Mouse (Mus musculus) layer of hippocampus, adult 9-11 months (tissue): ENCODE results near the gene Sertad1.
A peak's percentile ranks its signal among the peaks of the same experiment; 100 is the strongest.

ENCODE experiments used
- DNase-seq: peaks from one replicate; pipeline ENCODE4 v3.0.0; 2022

Sertad1 gene

DNA sequence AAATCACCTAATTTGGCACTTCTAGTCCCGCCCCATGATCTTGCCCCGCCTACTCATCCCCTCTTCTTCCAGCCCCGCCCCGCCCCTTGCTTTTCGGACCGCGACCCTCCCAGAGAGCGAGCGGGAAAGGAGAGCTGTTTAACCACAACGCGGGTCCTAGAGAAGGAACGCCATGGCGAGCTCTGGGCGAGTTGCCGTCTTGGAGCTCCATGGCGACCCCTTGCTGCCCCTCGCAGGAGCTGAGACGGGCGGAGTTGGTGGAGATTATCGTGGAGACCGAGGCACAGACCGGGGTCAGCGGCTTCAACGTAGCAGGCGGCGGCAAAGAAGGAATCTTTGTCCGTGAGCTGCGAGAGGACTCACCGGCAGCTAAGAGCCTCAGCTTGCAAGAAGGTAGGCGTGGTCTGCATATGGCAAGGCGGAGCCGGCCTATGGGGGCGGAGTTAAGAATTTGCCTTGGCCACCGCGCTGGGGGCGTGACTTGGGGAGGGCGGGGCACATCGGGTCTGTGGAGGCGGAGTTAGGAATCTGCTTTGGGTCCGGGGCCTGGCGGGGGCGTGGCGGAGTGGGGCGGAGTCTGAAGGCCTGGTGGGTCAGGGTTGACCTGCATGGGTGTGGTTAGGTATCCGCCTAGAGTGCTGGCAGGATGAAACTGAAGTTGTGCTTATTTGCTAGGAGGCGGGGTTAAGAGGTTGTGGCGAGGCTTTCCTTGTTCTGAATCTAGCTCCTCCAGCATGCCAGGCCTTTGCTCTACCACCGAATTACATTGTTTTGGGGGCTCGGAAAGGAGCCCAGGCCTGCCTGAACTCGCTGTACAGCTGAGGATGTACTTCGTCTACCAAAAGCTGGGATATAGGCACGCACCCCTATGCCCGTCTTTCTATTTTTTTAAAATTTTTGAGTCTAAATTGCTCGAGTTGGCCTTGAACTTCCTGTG, 21.3 kb downstream of the Sertad1 start:
- peak; percentile 92 for DNase-seq

- peak; percentile 53 for DNase-seq
Observed at GRCm38 (mm10) chr7:27508648-27509005, 21.9 kb downstream of the Sertad1 start.

DNA sequence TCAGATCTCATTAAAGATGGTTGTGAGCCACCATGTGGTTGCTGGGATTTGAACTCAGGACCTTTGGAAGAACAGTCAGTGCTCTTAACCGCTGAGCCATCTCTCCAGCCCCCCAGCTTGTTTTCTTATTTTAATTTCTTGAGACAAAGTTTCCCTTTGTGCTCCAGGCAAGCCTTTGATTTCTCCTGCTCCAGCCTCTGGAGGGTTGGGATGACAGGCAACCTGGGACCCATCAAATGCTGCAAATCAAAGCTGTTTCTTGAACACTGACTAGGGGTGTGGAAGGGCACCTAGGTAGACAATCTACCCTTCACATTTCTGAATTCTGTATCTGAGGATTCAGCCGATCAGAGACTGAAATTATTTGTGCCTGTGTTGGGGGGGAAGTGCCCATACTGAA, 24.1 kb downstream of the Sertad1 start:
- no peak for DNase-seq

- DNase-seq, result no peak
Observed at GRCm38 (mm10) chr7:27514961-27515360, 28.3 kb downstream of the Sertad1 start.

DNA sequence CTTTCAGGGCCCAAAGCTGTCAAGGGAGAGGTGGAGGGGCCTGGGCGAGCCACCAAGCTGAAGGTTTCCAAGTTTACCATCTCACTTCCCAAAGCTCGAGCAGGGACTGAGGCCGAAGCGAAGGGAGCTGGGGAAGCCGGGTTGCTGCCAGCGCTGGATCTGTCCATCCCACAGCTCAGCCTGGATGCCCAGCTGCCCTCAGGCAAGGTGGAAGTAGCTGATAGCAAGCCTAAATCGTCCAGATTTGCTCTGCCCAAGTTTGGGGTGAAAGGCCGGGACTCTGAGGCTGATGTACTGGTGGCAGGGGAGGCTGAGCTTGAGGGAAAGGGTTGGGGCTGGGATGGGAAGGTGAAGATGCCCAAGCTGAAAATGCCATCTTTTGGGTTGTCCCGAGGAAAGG, 31.6 kb downstream of the Sertad1 start:
- DNase-seq, result no peak

DNA sequence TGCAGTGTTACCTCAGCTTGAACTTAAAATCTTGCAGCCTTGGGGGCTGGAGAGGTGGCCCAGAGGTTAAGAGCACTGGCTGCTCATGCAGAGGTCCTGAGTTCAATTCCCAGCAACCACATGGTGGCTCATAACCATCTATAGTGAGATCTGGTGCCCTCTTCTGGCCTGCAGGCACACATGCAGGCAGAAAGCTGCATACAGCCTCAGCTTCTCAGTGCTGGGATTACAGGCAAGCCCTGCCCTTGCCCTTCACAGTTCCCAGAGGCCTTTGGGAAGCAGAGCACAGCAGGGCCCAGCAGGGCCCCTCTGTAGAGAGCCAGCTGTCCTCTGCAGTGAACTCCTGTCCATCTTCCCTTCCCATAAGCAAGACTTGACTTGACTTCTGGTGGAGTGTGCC, 33.4 kb downstream of the Sertad1 start:
- no peak for DNase-seq

DNA sequence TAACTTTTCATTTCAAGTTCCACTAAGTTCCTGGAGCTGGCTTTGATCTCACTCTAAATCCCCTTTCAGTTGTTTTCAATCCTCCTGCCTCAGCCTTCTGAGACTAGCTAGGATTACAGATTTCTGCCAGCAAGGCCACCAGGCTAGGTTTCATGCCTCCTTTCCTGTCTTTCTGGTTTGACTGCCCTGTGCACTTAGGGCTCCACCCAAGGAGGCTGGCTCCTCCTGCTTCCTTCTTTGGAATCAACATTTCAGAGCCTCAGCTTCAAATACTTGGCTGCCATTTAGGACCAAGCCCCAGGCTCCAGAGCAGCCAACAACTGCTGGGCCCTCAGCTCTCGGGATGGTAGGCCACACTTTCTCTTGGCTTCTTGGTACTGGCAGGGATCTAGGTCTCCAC, 33.9 kb downstream of the Sertad1 start:
- no peak for DNase-seq

DNA sequence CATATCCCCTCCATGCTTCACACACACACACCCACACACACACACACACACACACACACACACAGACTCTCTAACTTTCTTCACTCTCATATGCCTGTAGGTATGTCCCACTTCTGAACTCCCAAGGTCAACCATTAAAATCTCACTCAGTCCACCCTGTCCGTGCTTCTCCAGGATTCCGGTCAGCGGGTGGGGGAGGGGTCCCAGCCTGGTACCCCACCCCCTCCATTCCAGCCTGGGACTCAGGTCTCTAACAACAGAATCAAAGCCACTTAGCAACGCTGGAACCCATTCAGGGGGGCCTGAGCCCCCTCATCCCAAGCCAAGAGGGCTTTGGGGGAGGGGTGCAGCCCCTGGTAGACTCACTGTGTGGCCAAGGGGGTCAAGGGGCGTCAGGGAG, 36.3 kb downstream of the Sertad1 start, which contains the start of gene Hipk4:
Hipk4 (plus strand) TSS at position 301 of the 400 bp plus-strand sequence.
- no peak for DNase-seq

DNA sequence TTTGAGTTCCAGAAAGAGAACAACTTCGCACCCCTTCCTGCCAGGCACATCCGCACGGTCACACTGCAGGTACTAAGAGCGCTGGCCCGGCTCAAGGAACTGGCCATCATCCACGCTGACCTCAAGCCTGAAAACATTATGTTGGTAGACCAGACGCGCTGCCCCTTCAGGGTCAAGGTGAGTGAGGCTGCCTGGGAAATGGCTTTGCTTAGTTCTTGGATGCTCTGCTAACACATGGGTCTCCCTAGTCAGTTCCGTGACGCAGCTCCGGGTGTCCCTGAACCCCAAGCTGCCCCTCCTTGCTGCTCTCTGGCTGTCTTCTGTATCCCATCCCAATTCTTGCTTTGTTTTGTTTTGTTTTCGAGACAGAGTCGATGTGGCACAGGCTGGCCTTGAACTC, 37.1 kb downstream of the Sertad1 start:
- no peak for DNase-seq

- peak; percentile 75 for DNase-seq
Observed at GRCm38 (mm10) chr7:27526039-27526827, 39.5 kb downstream of the Sertad1 start.

GRCm38 (mm10) chr7:27529070-27529469, 42.4 kb downstream of the Sertad1 start:
- DNase-seq, result no peak

GRCm38 (mm10) chr7:27530937-27531336, 44.2 kb downstream of the Sertad1 start:
- DNase-seq, result no peak

DNA sequence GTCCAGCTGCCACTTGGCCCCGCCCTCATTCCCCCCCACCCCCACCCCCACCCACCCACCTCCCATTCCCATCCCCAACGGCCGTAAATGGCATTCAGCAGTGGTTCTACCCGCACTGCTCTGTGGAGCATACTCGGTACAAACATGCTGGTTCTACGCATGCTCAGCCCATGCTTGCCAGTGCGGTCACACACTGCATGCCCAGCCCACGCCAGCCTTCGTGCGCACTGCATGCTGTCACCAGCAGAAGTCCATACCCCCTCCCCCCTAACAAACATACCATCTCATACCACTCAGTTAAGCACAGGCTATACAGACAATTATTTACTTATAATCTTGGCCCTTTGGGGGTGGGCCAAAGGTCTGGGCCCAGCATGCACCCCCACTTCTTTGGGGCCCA, 45.0 kb downstream of the Sertad1 start:
- no peak for DNase-seq

DNA sequence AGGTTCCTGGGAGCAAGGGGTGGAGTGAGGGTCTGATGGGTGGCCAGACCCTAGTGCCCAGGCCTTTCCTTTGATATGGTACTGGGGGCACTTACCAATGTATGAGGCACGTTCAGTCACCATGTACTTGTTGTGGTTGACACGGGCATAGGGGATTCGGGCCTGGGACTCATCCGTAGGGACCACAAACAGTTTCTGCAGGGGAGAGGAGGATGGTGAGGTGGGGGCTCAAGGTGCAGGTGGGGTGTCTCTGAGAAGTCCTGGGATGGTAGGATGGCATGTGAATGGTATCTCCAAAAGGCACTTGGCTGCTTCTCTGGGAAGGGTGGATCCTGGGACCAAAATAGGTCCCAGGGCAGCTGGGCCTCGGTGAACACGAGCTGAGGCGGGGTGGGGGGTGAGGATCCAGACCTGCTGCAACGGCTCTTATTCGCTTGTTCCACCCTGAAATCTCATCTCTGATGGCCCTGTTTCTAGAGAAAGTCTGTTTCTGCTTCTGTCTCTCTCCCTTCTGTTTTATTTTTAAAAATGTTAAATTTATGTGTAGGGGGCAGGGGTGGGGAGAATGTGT, 45.9 kb downstream of the Sertad1 start:
- DNase-seq, result no peak

- DNase-seq, result no peak
Observed at GRCm38 (mm10) chr7:27535386-27535785, 48.7 kb downstream of the Sertad1 start.

DNA sequence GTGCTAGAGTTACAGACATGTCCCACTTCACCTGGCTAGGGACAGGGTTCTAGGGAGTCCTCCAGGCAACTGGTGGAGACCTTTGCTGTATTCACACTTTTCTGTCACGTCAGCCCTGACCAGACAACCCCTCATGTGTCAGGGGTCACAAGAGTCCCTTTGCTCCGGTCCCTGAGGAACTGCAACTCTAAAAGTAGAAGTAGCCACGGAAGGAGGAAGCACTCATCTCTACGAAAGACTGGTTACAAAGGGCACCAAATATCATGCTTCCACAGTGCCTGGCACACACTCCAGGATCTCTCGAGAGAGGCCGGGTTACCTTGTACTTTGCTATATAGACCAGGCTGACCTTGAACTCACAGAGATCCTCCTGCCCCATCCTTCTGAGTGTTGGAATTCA, 49.9 kb downstream of the Sertad1 start:
- no peak for DNase-seq

GRCm38 (mm10) chr7:27537998-27538397, 51.3 kb downstream of the Sertad1 start:
- DNase-seq, result no peak

DNA sequence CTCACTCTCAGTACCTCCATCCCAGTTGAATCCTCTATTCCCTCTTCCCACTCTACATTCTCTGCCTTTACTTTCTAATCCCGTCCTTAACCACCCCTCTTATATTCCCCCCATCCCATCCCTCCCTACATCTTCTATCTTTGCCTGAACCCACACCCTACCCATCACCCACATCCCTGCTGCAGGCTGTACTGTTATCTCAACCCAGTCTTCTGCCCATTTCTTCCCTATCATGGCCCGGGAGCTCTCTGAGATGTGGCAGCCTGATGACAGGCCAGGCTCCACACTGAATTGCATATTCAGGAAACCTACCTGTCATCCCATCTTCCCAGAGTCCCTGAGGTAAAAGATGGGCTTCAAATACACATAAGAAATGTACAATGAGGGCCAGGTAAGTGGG, 52.1 kb downstream of the Sertad1 start:
- no peak for DNase-seq
